Mouse (Mus musculus): ENCODE data around the gene Kremen2. TPM values are rescaled to one million over a fixed set of nuclear protein-coding genes. Genes with fewer than 3 reads are reported as not detected.
"Not testable (repeated sequence)": the region's sequence is repeated elsewhere in the genome, so short reads cannot be mapped to it uniquely, and the experiment has no call there.

Kremen2 gene
- total RNA-seq (2021) = under 1 TPM; 0.48 to 0.81 TPM

- intact Hi-C loops (cut with DNase I) = no loop called here
Measured at GRCm38 (mm10) chr17:23745301-23746251, at the start of gene Kremen2. Gene Kremen2, minus strand, starts transcription at chr17:23745833.

GRCm38 (mm10) chr17:23795323-23795722 is 49.7 kb upstream of the Kremen2 start:
- DNase-seq (ENCODE audit: low spot score in 2 of 2) = no peak
- intact Hi-C loops (cut with DNase I) = no loop called here

More at GRCm38 (mm10) chr17:23745301-23746251, at the start of gene Kremen2:
- DNase-seq (ENCODE audit: low spot score in 2 of 2) = no peak

GRCm38 (mm10) chr17:23791079-23791357 is 45.4 kb upstream of the Kremen2 start:
- intact Hi-C loops (cut with DNase I) = no loop called here
- DNase-seq (ENCODE audit: low spot score in 2 of 2) = no peak

- intact Hi-C loops (cut with DNase I) = loop anchor here (1.0 kb wide), 1 partner anchor 12 kb away; no protein-coding TSS in a partner anchor
Measured at GRCm38 (mm10) chr17:23790269-23791078, 44.8 kb upstream of the Kremen2 start, which contains the start of gene Srrm2. Gene Srrm2, plus strand, starts transcription at chr17:23790532.

GRCm38 (mm10) chr17:23789749-23790268 is 44.2 kb upstream of the Kremen2 start:
- no peak for DNase-seq (ENCODE audit: low spot score in 2 of 2)
- intact Hi-C loops (cut with DNase I) = loop anchor here (1.0 kb wide), 1 partner anchor 12 kb away; no protein-coding TSS in a partner anchor

More at GRCm38 (mm10) chr17:23790269-23791078, 44.8 kb upstream of the Kremen2 start, which contains the start of gene Srrm2:
- peak; percentile 60 to 65 for DNase-seq (ENCODE audit: low spot score in 2 of 2)

- no peak for DNase-seq (ENCODE audit: low spot score in 2 of 2)
- intact Hi-C loops (cut with DNase I) = no loop called here
Measured at GRCm38 (mm10) chr17:23788973-23789372, 43.3 kb upstream of the Kremen2 start.

- intact Hi-C loops (cut with DNase I) = loop anchor here (1.0 kb wide), 1 partner anchor 15 kb away; the partner anchor contains the start of gene Flywch1
- peak in 1 of 2 experiments; percentile 42 for DNase-seq (ENCODE audit: low spot score in 2 of 2)
Measured at GRCm38 (mm10) chr17:23786510-23786931, 40.9 kb upstream of the Kremen2 start.

- intact Hi-C loops (cut with DNase I) = loop anchor here (1.0 kb wide), 1 partner anchor 15 kb away; the partner anchor contains the start of gene Flywch1
- peak; percentile 83 to 85 for DNase-seq (ENCODE audit: low spot score in 2 of 2)
Measured at GRCm38 (mm10) chr17:23785561-23786471, 40.2 kb upstream of the Kremen2 start, which contains the start of gene Flywch2. Gene Flywch2, minus strand, starts transcription at chr17:23786081.

- intact Hi-C loops (cut with DNase I) = no loop called here
- no peak for DNase-seq (ENCODE audit: low spot score in 2 of 2)
Measured at GRCm38 (mm10) chr17:23783352-23783751, 37.7 kb upstream of the Kremen2 start.

- DNase-seq (ENCODE audit: low spot score in 2 of 2) = no peak
- intact Hi-C loops (cut with DNase I) = no loop called here
Measured at GRCm38 (mm10) chr17:23778447-23778846, 32.8 kb upstream of the Kremen2 start.

GRCm38 (mm10) chr17:23777141-23777540 is 31.5 kb upstream of the Kremen2 start:
- DNase-seq (ENCODE audit: low spot score in 2 of 2) = no peak
- intact Hi-C loops (cut with DNase I) = no loop called here

- intact Hi-C loops (cut with DNase I) = no loop called here
- DNase-seq (ENCODE audit: low spot score in 2 of 2) = no peak
Measured at GRCm38 (mm10) chr17:23776216-23776615, 30.6 kb upstream of the Kremen2 start.

- DNase-seq (ENCODE audit: low spot score in 2 of 2) = peak; percentile 67 to 76
- intact Hi-C loops (cut with DNase I) = no loop called here
Measured at GRCm38 (mm10) chr17:23774090-23774489, 28.5 kb upstream of the Kremen2 start.

- DNase-seq (ENCODE audit: low spot score in 2 of 2) = no peak
- intact Hi-C loops (cut with DNase I) = no loop called here
Measured at GRCm38 (mm10) chr17:23773676-23774075, 28.0 kb upstream of the Kremen2 start.

GRCm38 (mm10) chr17:23772219-23772556 is 26.6 kb upstream of the Kremen2 start:
- intact Hi-C loops (cut with DNase I); DNase-seq (ENCODE audit: low spot score in 2 of 2): not testable (repeated sequence)

- intact Hi-C loops (cut with DNase I) = loop anchor here (1.0 kb wide), 2 partner anchors 15 to 33 kb away; partner anchors contain the start of gene Flywch2
- peak; percentile 98 for DNase-seq (ENCODE audit: low spot score in 2 of 2)
Measured at GRCm38 (mm10) chr17:23771284-23772218, 25.9 kb upstream of the Kremen2 start, which contains the start of gene Flywch1. Gene Flywch1, minus strand, starts transcription at chr17:23771602.

- no peak for DNase-seq (ENCODE audit: low spot score in 2 of 2)
Measured at GRCm38 (mm10) chr17:23770896-23771283, 25.3 kb upstream of the Kremen2 start.

More at GRCm38 (mm10) chr17:23770896-23771283, 25.3 kb upstream of the Kremen2 start:
- intact Hi-C loops (cut with DNase I) = loop anchor here (1.0 kb wide), 2 partner anchors 15 to 33 kb away; partner anchors contain the start of gene Flywch2

All from left cerebral cortex, postnatal 36 days (tissue).